Mouse (Mus musculus): ENCODE measurements around the gene Lrrk1.

- TF ChIP-seq CTCF (IDR thresholded peaks at IDR 0.05; ENCODE audit: extremely low read depth, insufficient read length, insufficient replicate concordance, low read depth, low read length) (no peak), POLR2A (IDR thresholded peaks at IDR 0.05; ENCODE audit: low read depth, low read length) (no peak)
Measured at GRCm38 (mm10) chr7:66397288-66397687, 9.1 kb upstream of the Lrrk1 start.

Measured in small intestine, adult 2 months (tissue).